Mouse (Mus musculus) kidney, adult 9 months (tissue): ENCODE measurements around the gene Mrtfa.

Experiments
- DNase-seq: peaks from one replicate; pipeline ENCODE4 v3.0.0; 2022

Gene Mrtfa

DNA sequence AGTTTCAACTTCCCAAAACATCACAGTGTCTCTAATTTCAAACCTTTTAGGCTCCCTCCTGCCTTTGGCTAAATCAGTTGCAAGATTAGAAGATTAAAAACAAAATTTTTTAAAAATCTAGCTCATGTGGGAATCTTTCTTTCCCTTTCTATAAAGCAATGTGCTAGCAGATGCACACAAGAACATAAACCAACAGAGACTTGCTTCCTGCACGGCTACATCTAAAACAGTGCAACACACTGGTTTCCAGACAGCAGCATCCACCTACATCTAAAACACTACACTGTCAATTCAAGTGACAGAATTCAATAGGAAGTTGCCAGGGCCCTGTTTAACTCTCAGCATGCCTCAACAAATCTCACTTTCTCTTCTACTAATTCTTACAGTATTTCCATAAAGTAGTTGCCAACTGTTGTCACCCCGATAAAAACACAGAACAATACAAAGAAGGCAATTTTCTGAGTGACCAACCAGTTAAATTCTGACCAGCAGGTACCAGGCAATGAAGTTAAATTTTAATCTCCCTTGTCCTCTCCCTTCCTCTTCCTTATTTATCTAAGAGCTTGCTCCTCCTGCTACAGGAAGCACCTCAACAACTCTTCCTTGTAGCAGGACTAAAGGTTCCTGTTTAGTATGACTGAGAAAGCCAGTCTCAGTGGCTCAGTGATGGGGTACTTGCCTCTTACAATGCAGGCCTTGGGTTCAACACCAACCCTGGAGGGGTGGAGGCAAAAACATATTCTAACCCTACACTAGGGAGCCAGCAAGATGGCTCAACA, 35.5 kb downstream of the Mrtfa start:
- peak; percentile 41 for DNase-seq

DNA sequence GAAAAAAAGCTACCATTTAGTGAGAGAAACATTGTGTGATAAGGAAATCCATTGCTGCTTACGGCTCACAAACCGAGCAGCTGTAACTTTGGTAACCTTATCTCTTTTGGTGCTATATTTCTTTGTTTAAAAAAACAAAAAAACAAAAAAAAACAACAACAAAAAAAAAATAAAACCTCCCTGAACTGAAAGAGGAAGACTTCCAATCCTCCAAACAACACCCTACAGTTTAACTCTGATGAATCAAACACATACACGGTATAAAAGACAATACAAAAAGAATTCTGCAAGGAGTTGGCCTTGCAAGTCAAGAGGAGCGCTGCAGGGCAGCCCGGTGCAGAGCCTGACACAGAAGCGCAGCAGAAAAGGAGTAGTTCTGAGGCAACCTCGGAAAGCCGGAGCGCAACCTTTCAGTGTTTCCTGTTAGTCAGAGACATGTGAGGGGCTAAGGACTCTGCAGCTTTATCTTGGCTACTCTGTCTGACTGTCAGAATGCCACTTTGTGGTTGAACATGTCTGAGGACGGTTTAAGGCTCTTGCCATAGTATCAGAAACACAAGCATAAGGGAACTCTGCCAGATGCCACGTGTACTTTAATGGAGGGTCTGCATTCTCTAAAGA, 48.5 kb downstream of the Mrtfa start:
- no peak for DNase-seq

DNA sequence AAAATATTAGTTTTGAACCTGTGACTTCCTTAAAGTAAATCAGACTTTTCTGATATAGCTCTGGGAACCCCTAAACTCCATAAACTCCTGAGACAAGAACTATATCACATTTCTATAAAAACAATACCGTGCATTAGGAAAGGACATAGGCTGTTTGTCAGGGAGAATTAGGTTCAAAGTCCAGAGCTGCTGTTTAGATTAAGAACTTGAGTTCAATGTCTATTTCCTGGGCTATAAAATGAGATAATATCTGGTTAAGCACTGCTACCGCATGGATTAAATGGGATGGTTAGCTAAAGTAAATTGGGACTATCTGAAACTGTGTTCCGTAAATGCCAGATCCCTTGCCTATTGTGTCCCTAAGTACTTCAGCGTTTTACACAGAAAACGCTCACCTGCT, 50.6 kb downstream of the Mrtfa start:
- no peak for DNase-seq

DNA sequence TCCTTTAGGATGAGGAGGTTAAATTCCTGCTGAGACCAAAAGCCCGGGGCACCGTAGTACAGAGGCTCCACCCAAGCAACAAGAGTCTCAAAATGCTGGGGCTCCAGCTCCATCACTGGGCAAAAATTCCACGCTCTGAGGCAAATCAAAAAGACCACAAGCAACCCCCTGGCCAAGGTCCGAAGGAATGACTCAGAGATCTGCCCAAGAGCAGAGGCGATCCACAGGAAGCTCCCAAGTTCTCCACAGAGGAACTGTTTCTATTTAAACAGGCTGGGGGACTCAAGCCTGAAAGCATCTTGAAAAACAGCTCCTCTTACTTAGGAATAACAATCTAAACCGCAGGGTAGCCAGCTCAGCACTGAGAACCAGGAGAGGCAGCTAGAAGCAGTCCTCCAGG, 53.3 kb downstream of the Mrtfa start:
- no peak for DNase-seq

DNA sequence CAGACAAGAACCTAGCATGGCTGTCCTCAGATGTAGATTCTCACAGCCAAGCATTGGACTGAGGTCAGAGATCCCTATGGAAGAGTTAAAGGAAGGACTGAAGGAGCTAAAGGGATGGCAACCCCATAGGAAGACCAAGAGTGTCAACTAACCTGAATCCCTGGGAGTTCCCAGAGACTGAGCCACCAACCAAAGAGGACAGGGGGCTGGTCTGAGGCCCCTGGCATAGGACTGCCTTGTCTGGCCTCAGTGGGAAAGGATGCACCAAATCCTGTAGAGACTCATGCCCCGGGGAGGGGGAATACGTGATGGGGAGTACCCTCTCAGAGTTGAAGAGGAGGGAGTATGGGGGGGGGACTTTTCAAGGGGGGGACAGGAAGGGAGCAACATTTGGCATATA, 56.8 kb downstream of the Mrtfa start:
- DNase-seq = no peak

DNA sequence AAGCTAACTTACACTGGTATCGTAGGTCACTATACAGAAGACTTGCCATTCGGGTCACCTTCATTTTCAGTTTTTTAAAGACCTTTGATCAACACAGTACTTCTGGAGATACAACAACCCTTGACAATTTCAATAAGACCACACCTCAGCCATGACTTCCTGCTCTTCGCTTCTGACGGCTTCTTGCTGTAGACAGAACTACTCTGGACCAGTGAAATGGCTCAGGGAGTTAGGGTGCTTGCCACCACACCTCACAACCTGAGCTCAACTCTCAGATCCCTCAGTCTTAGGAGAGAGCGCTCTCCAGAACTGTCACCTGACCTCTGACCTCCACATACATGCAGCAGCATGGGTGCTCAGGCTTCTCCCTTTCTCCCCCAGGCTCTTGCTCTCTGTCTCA, 59.4 kb downstream of the Mrtfa start:
- DNase-seq = no peak

DNA sequence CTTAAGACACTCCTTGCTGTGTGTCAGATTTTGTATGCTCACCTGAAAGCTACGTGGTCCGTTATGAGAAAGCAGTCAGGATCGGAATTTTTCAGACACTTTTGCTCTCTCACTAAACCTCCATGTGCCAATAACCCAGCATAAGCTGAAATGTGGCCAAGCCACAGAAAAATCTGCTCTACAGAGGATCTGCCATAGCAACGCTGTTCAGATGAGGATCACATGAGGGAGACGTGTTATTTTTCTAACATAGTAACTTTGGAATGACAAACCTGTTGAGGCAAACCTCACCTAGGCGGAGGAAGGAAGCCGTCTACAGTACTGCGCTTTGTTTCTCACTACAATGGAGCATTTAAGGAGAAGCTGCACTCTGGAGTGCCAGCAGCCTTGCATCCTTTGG, 60.6 kb downstream of the Mrtfa start:
- no peak for DNase-seq

DNA sequence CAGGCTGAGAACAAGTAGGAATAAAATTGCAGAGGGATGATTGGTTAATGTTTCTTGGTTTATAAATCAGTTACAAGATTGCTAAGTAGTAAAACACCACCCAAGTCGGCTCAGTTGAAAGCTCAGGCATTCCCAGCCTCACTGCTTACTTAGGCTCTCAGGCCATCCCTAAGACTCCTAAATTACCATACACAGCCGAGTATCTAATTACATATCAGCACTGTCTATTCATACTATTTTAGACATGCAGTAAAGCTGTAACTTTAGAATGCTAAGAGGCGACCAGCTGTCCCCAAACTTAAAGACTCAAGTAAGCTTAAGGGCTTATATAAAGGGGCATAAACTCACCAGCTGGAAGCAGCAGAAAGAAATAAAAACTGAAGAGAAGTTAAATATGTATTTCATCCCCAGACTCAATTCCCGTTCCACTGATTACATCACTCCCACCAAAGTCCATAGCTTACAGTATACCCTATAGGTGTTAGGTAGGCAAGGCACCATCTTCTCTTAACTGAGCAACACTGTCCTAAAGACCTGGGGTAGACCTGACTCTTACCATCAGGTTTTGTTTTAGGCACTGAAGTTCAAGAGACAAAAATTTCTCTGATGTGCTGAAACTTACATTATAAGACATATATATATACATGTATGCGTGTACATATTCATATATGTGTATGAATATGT, 62.3 kb downstream of the Mrtfa start:
- peak; percentile 52 for DNase-seq

DNA sequence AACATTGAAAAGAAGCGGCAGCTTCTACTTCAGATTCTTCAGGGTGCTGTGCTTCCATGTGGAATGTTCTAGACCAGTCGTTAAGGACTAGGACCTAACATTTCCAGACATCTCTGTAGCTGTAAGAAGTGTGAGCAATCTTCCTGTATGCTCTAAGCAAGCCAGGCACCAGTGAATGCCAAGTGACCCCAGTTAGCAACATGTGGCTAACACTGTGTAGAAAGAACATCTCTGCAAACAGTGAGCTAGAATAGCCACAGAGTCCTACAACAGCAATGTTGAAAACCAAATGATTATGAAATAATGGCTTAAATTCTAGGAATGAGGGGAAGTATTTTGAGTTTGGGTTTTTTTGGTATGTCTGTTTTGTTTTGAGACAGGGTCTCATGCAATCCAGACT, 66.3 kb downstream of the Mrtfa start:
- no peak for DNase-seq

DNA sequence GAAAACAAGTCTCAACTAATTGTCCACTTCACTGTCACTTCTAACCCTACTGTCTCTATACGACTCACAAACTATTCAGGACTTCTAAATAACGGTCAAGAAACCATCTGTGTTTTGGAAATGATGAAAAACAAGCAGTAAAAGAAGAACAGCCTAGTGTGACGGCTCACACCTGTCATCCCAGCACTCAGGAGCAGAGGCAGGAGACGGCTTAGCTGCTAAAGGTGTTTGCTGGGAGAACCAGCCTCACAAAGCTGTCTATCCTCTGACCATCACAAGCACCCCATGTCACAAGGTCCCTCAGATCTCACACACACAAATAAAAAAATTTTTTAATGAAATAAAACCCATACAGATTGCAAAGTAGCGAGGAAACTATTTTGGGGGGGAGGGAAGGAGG, 67.4 kb downstream of the Mrtfa start:
- no peak for DNase-seq

DNA sequence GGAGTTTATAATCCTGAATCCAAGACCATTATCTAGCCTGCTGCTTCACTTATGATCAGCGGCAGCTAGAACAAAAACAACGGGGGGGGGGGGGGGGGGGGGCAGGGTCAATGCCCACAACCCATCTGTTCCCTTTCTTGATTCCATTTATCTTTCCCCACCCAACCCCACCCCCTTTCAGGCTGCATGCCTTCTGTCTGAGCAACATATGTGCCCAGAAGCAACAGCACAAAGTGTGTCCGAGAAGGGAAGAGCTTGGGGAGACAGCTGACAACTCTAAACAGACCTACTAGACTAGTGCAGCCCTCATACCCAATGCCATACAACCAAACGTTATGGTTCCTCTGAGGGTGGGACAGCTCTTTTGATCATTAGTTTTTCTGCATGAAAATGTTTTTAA, 68.0 kb downstream of the Mrtfa start:
- no peak for DNase-seq

DNA sequence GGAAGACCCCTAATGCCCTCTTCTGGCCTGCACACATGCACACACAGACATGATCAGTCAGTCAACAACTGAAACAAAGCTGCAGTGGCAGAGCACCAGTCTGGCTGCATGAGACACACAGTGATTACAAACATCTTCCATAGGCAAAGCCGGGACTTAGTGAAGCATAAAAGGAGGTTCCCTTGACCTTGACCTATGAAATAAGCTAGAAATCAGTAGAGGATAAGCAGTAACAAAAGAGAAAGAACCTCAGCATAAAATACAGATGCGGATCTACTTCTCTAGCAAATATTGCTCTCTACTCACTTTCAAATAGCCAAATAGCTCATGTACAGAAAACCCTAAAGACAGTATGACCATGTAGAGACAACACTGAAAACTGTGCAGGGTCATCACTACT, 68.5 kb downstream of the Mrtfa start:
- DNase-seq = no peak

DNA sequence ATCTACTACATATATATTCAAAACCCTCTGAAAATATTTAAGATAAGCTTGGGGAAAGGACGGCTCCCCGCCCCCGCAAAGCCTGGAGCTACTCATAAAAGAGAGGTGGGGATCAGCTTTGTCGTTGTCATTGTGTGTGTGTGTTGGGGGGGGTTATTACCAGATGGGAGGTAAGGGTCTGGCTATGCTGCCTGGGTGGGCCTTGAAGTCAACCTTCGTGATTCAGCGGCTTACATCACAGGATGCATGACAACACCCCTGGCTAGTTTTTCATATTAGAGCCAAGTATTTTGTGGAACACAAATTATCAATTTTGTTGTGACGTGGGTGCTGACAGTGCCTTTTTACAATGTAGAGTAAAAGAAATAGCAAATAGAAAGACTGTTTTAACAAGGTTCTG, 69.6 kb downstream of the Mrtfa start:
- DNase-seq = no peak

DNA sequence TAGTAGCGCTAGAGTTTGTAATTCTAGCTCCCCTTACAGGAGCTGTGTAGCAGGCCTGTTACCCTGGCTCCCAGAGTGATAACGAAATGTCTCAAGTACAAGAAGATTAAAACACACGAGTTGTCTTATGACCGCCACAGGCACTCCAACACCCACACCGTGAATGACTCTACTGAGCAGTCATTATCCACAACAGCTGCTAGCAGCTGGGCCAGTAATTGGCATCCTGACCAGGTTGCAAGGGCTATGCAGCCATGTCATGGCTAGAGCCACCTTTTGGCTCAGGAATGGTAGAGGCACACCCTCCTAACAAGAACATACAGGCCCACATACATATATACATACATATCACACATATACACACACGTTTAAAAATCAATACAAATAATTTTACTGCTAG, 70.4 kb downstream of the Mrtfa start:
- DNase-seq = no peak

DNA sequence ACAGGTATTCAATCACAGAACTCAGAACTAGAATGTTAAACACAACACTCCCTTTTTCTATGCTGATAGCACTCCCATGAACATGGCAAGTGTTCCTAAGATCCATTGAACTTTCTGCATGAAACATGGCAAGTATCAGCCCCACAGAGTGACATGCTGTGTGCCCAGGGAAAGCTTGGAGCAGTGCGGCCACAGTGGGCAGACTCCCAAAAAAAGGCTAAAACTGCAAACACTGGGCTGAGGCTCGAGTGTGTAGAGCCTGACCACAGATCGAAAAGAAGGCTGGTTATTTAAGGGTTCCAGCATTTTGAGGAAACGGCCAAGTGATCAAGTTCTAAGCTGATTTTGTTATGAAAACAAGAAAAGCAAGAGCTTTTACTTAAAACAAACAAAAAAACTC, 72.3 kb downstream of the Mrtfa start:
- no peak for DNase-seq

DNA sequence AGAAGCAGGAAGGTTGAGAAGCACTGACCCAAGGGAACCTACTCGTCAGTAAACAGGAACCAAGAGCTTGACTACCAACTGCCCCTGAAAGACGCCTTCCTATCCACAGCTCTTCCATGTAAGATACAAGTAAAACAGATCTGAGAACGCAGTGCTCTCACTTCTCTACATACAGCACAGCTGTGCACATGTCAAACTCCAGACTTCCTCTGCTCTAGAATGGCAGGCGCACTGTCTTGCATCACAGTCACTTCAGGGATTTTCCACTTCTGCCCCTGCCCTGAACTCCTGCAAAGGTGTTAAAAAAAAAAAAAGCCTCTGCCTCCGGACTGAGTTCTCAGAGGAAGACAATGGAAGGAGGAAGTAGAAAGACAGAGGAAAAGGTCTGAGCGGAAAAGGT, 78.0 kb downstream of the Mrtfa start:
- peak; percentile 19 for DNase-seq

DNA sequence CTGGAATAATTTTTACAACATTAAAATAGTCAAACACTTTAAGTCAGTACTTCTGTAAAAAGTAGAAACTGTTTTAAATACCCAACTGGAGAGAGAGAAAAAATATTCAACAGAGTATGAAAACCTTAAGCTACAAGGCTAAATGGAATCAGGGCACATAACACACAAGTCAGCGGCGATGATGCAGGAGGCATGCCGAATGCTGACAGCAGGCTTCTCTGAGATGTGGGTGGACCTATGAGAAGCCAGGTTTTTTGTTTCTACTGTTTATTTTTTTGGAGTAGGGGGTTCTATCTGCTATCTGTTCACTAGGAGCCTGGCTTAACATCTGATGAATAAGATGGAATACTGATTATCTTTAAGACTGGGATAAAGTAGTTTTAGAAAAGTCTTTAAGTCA, 80.2 kb downstream of the Mrtfa start:
- DNase-seq = no peak

DNA sequence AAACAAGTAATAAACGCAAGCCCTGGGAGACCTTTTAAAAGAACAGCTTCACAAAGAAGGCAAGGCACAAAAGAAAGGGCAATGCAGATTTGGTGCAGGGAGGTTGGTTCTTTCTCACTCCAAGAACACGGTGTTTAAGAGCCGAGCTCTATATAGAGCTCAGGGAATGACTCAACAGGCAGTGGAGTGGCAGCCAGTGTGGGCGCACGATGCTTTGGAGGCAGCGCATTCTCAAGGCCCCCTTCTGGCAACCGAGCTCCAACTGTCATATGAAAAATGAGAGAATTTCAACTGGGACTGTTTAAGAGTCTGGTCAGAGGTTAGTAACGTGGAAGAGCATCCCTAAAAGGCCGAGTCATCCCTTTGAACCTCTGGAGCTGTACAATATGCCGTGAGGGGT, 84.6 kb downstream of the Mrtfa start:
- DNase-seq = no peak

DNA sequence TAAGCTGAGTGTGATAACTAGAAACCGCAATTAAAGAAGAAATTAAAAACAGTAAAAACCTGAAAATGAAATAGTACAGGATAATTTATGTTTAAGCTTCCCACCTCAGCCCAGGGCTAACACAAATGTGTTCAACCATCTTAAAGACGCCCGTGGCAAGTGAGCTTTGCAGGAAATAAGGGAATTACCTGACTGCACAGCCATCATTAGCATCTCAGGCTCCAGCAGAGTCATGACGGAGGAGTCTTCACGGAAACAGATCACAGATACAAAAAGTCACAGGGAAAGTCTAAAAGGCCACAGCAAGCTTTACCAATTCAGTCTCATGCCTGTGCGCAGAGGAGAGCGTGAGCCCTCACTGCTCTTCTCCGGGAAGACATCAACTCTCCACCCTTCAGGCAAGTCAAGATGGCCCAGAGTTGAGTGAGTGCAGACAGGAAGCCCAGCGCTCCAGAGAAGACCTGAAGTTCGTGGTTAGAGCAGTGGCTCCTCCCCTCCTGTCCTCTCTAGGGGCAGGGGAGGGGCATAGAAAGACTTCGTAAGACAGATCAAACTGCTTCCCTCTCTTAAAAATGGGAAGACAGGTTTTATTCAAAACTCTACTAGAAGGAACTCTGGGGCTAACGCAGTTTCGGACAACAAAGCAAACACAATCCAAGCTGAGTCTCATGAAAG, 85.8 kb downstream of the Mrtfa start:
- peak; percentile 28 for DNase-seq

DNA sequence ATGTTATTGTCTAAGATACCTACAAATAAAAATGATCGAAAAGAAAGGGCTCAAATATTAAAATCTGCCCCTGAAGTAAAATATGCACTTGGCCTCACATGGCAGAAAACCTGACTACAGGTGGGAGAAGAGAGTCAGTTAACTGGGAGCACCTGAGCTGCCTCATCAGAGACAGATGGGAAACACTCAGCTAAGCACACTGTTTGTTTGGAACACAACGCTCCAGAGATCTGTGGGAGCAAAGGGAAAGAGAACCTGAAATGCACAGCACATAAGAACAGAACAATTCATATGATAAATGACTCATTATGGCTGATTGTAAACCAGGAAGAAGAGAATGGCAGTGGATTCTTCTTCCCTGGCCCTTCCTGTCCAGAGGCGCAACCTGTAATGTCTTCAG, 87.1 kb downstream of the Mrtfa start:
- no peak for DNase-seq

DNA sequence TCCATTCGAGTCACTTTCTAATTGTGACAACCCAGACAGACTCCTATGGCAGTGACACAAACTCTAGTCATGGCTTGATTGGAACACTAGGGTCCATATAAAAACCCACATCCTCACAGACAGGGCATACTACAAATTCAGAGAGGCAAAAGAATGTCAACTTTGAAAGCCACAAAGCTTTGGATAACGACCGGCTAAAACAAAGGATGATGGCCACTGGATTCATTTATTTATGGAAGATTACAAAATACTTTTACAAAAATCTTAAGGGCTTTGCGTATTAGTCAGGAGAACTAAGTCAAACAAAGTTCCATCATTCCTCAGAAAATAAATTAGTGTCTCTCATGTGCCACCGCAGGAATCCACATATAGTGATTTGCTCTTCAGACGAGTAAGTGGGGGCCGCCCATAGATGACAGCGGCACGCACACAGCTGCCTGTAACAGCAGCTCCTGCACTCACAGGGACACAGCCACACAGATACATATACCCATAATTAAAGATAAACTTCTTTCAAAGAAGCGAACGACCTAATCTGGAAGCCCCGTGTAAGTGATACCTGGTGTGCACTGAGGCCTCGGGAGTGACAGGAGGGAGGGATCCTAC, 88.2 kb downstream of the Mrtfa start:
- no peak for DNase-seq

DNA sequence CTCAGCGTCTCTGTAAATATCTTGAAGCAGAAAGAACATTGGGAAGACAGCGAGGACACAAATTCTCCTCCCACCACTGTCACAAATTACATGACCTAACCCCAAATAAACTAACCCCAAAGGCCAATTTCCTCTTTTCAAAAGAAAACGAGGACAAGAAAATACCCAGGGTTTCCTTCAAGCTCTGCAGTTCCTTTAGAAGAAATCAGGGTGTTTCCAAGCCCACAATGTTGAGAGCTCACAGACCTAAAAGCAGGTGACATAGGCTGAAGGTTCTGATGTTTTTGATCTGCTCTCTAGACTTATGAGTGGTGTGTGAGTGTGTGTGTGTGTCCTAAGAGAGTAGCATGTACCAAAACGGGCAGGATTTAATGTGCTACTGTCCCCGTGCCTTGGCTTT, 89.2 kb downstream of the Mrtfa start:
- DNase-seq = no peak

DNA sequence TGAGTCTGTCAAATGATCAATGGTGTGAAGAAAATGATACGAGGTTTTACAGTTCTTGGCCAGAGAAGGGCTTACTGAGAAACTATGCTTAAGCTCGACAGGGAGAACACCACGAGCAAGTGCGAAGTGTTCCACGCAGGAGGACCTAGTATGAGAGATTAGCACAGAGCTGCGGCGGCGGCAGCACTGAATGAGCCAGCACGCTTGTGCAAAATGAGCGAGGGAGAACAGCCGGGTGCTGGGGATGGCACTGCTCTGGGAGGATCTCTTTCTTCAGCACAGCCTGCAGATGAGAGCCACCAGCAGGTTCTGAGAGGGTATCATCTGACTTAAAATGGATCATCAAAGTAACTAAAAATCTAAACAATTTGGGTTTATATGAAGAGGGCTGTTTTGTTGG, 91.3 kb downstream of the Mrtfa start:
- no peak for DNase-seq
